Mouse (Mus musculus) C2C12 (cell line): ENCODE measurements around the gene Mia2. TPM values are rescaled to one million over a fixed set of nuclear protein-coding genes. Genes with fewer than 3 reads are reported as not detected.

Source experiments
- H3K27me3 ChIP-seq: one replicate; pipeline ENCODE4 v1.6.1; 2011; ENCODE audit not compliant: control insufficient read depth, insufficient read depth, insufficient read length
- H3K36me3 ChIP-seq: one replicate; pipeline ENCODE4 v1.6.1; 2011; ENCODE audit not compliant: control insufficient read depth, insufficient read depth
- H3K4me3 ChIP-seq: one replicate; pipeline ENCODE4 v1.5.1; 2011; ENCODE audit warnings: mild to moderate bottlenecking, control low read depth; ENCODE audit not compliant: poor library complexity, insufficient read depth, severe bottlenecking
- H3K79me2 ChIP-seq: one replicate; pipeline ENCODE4 v1.6.1; 2011; ENCODE audit not compliant: control insufficient read depth, insufficient read depth
- H3K79me3 ChIP-seq: one replicate; pipeline ENCODE4 v1.6.1; 2011; ENCODE audit warnings: low read depth, control low read depth
- H3ac ChIP-seq: one replicate; pipeline ENCODE3; 2011; ENCODE audit warnings: low read depth; ENCODE audit not compliant: control insufficient read depth, insufficient read length
- CEBPB ChIP-seq: IDR thresholded peaks from one replicate; pipeline ENCODE4 v1.6.1; 2011; ENCODE audit warnings: low read depth, mild to moderate bottlenecking, control low read depth, moderate library complexity
- CTCF ChIP-seq: IDR thresholded peaks from one replicate; pipeline ENCODE4 v1.5.1; 2011; ENCODE audit not compliant: control insufficient read depth, insufficient read depth, insufficient read length
- FOSL1 ChIP-seq: IDR thresholded peaks from one replicate; pipeline ENCODE4 v1.8.0; 2011; ENCODE audit warnings: mild to moderate bottlenecking, low read length; ENCODE audit not compliant: poor library complexity, insufficient read depth, severe bottlenecking
- MAX ChIP-seq: IDR thresholded peaks from one replicate; pipeline ENCODE4 v1.6.1; 2011; ENCODE audit warnings: mild to moderate bottlenecking, control low read depth
- MYOD1 ChIP-seq: IDR thresholded peaks from one replicate; pipeline ENCODE4 v1.6.1; 2011; ENCODE audit warnings: low read depth; ENCODE audit not compliant: control insufficient read depth, insufficient read length
- MYOG ChIP-seq: IDR thresholded peaks from one replicate; pipeline ENCODE4 v1.6.1; 2011; ENCODE audit not compliant: control insufficient read depth, insufficient read length; ENCODE audit errors: extremely low read depth
- USF1 ChIP-seq: IDR thresholded peaks from one replicate; pipeline ENCODE4 v1.6.1; 2011; ENCODE audit warnings: low read depth, mild to moderate bottlenecking, control low read depth, moderate library complexity
- long read RNA-seq, 2 experiments: library from polyadenylated mRNA; unstranded; transcript quantifications; one replicate each; pipeline ENCODE4 v2.0.0; 2019 to 2020
- polyA plus RNA-seq: library from polyadenylated mRNA; unstranded; fragments of >200 nt; fragmentation: generic; extraction: Trizol; gene quantifications from one replicate; pipeline ENCODE4 v1.2.1, GENCODE M21; 2012; ENCODE audit warnings: missing spikeins

Mia2 gene
- 13.3 TPM for polyA plus RNA-seq
- long read RNA-seq, experiment 1, partial matches to known transcripts, result 7 of 15 reads
- long read RNA-seq, experiment 1, other reads (novel, unspliced or antisense), result 5 of 15 reads
- long read RNA-seq, experiment 2, full-length matches to known transcripts, result 49 of 65 reads
- long read RNA-seq, experiment 2, partial matches to known transcripts, result 11 of 65 reads
- long read RNA-seq, experiment 2, other reads (novel, unspliced or antisense), result 5 of 65 reads

DNA sequence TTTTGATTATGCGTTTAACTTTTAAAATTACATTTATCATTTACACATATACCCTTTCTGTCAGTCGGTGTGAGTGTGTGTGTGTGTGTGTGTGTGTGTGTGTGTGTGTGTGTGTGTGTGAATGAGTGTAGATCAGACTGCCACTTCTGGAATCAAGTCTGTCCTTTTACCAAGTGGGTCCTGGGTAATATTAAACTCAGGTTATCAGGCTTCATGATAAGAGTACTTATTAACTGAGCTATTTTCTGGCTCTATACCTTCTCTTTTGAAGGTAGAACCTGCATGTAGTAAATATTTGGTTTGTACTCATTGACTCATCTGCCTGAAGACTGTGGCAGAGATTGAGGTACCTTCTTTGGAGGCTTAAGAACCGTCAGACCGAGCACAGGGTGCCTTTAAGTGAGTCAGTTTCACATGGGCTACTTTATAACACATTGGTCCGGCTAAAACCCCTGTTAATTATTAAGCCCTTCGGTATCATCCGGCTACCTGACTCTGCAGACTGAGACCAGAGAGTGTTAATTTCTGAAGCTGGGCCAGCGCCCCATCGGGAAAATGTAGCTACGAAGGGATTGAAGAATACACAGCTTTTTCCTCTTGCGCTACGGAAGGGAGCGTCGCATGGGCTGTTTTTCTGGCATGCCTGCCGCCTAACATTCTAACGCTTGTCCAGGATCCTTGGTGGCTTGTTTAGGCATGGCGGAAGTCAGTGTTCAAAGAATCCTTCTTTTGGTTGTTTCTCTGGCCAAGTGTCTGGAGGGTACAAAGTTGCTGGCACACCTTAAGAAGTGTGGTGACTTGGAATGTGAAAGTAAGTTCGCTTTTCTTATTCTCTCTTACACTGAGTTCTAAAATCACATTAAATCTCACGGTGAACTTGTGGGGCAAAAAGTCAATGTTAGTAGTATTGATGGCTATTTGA, at the start of gene Mia2:
Mia2 (plus strand) TSS at position 696 of the 922 bp plus-strand sequence.
- Histone ChIP-seq H3K36me3 (no peaks in the 10 kb centered on the region), H3K79me3 (no peaks in the 10 kb centered on the region), H3ac (no peak within 1 kb of the TSS), H3K4me3 (no peak within 1 kb of the TSS), H3K79me2 (no peaks in the 10 kb centered on the region), H3K27me3 (no peaks in the 10 kb centered on the region)
- TF ChIP-seq CEBPB (no peak), MYOG (no peak), MYOD1 (no peak), FOSL1 (no peak), CTCF (no peak), USF1 (no peak), MAX (no peak)

DNA sequence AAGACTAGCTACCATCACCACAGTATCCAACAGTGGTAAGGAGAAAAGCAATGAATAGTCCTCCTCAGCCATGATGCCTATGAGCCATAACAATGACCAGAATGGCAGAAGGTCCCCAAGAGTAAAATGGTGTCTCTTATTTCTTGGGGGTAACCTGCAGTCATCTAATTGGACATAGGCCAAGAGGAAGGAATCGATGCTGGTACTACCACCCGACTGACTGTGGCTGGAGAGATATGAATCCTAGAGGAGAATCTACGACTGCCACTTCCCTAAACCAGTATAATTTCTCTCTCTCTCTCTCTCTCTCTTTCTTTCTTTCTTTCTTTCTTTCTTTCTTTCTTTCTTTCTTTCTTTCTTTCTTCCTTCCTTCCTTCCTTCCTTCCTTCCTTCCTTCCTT, 43.1 kb upstream of the Mia2 start:
- TF ChIP-seq CTCF, result no peak
- no peak for TF ChIP-seq MAX
- no peak for TF ChIP-seq CEBPB
- TF ChIP-seq MYOD1, result no peak
- TF ChIP-seq USF1, result no peak
- TF ChIP-seq MYOG, result no peak
- TF ChIP-seq FOSL1, result no peak
- H3ac ChIP-seq, result no peak overlapping the region
- peaks cover 91% of the 10 kb centered on the region for H3K79me2 ChIP-seq
- H3K4me3 ChIP-seq, result no peak overlapping the region
- H3K36me3 ChIP-seq, result peaks cover 52% of the 10 kb centered on the region
- peaks cover 71% of the 10 kb centered on the region for H3K79me3 ChIP-seq
- H3K27me3 ChIP-seq, result no peaks in the 10 kb centered on the region

DNA sequence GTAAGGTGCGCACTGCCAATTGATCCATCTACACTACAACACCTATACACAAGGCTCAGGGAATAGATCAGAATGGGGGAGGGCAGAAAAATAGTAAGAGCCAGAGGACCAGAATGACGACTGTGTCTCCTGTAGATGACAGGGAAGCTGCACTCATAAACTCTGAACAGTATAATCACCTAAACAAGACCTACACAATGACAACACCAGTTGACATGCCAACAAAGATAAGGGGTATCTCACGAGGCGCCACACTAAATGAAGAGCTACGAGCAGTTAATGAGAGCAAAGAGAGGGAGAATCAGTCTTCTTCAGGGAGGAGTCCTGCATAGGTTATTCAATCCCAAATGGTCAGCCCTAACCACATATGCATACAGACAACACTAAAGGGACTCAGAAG, 42.4 kb upstream of the Mia2 start:
- no peak for TF ChIP-seq USF1
- TF ChIP-seq CEBPB, result no peak
- no peak for TF ChIP-seq MYOG
- no peak for TF ChIP-seq FOSL1
- TF ChIP-seq MYOD1, result no peak
- TF ChIP-seq CTCF, result no peak
- TF ChIP-seq MAX, result no peak
- no peak overlapping the region for H3K4me3 ChIP-seq
- H3K36me3 ChIP-seq, result peaks cover 47% of the 10 kb centered on the region
- no peaks in the 10 kb centered on the region for H3K27me3 ChIP-seq
- H3K79me3 ChIP-seq, result peaks cover 76% of the 10 kb centered on the region
- no peak overlapping the region for H3ac ChIP-seq
- H3K79me2 ChIP-seq, result peaks cover 98% of the 10 kb centered on the region

DNA sequence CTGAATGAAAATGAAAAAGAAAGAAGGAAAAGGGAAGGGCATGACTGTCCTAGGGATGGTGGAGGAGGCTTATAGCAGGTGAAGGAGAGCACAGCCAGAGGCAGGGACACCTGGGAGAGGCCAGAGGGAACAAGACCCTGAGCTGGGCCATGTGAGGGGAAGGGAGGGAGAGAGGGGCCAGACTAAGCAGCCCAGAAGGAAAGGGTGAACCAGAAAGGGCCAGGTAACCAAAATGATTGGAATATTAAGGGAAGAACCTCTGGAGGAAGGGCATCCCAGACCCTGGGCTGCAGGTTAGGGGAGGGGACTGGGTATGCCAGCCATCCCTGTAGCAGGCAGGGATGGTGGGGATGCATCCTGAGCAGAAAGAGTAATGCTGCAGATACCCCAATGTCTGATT, 41.6 kb upstream of the Mia2 start:
- Histone ChIP-seq H3K36me3 (peaks cover 50% of the 10 kb centered on the region), H3K79me2 (peaks cover 100% of the 10 kb centered on the region), H3K4me3 (no peak overlapping the region), H3ac (no peak overlapping the region), H3K27me3 (no peaks in the 10 kb centered on the region), H3K79me3 (peaks cover 81% of the 10 kb centered on the region)
- no peak for TF ChIP-seq CTCF
- TF ChIP-seq MAX, result no peak
- TF ChIP-seq MYOG, result no peak
- TF ChIP-seq CEBPB, result no peak
- no peak for TF ChIP-seq USF1

DNA sequence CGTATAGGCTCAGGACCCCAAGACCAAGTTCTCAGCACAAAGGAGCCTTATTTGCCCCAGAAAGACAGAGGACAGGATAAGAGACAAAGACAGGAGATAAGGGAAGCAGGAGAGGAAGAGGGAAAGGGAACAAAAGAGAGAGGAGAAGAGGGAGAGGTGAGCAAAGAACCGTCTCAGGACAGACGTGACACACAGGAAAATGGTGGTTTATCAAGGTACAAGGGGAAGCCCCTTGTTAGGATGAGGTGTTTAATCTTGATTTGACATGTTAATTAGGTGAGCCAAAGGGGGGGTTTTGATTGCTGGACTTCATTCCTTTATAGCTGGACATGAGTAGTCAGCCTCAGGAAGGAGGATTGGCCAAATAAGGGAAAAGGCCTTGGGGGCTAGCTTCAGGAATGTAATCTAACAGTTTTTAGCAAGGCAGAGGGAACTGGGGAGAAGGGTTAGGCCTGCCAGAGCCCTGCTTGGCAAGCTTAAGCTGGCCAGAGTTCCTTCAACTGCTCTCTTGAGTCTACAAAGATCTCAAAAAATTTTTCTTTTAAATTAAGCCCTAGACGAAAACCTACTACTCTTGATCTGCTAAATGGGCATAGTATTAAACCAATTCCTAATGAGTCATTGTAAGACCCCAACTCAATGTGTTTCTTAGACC, 40.3 kb upstream of the Mia2 start:
- Histone ChIP-seq H3K4me3 (no peak overlapping the region), H3K79me2 (peaks cover 100% of the 10 kb centered on the region), H3K79me3 (peaks cover 88% of the 10 kb centered on the region), H3ac (no peak overlapping the region), H3K36me3 (peaks cover 52% of the 10 kb centered on the region), H3K27me3 (no peaks in the 10 kb centered on the region)
- TF ChIP-seq MYOD1, result no peak
- TF ChIP-seq CTCF, result no peak
- TF ChIP-seq MAX, result no peak
- TF ChIP-seq USF1, result no peak
- no peak for TF ChIP-seq CEBPB
- TF ChIP-seq FOSL1, result no peak
- TF ChIP-seq MYOG, result no peak
